Mouse (Mus musculus): ENCODE measurements around the gene Kera. TPM values are rescaled to one million over a fixed set of nuclear protein-coding genes. Genes with fewer than 3 reads are reported as not detected.

Gene Kera
- polyA plus RNA-seq, 1 experiment, result not detected

DNA sequence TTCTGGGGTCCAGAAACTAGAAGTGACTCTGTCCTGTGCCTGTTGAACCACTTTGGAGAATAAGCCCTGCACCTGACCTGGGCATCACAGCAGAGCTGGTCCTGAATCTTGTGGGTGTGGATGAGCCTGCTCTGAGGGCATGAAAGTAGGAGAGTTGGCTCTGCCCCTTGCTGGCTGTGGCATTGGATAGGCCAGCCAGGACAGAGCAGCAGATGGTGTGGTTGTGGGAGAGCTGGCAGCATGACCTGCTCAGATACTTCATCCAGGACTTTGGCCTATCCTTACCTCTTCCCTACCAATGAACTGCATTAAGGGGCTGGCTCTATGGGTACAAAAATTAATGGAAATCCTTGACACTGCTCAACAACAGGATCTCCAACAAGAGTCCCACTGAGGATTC lies 3.4 kb upstream of the Kera start:
- no peak overlapping the region for H3ac ChIP-seq (ENCODE audit: control insufficient read depth, insufficient read length, low read depth)
- H3K36me3 ChIP-seq (ENCODE audit: control insufficient read depth, insufficient read depth), result no peaks in the 10 kb centered on the region
- TF ChIP-seq MYOD1 (IDR thresholded peaks at IDR 0.05; ENCODE audit: control insufficient read depth, insufficient read length, low read depth) (no peak), CEBPB (IDR thresholded peaks at IDR 0.05; ENCODE audit: low read depth) (no peak), MAX (IDR thresholded peaks at IDR 0.05) (no peak), FOSL1 (IDR thresholded peaks at IDR 0.05; ENCODE audit: insufficient read depth, low read length, poor library complexity, severe bottlenecking) (no peak), CTCF (IDR thresholded peaks at IDR 0.05; ENCODE audit: control insufficient read depth, insufficient read depth, insufficient read length) (no peak), MYOG (IDR thresholded peaks at IDR 0.05; ENCODE audit: control insufficient read depth, extremely low read depth, insufficient read length) (no peak), USF1 (IDR thresholded peaks at IDR 0.05; ENCODE audit: low read depth) (no peak)
- H3K79me3 ChIP-seq (ENCODE audit: low read depth), result no peaks in the 10 kb centered on the region
- H3K79me2 ChIP-seq (ENCODE audit: control insufficient read depth, insufficient read depth), result no peaks in the 10 kb centered on the region
- H3K27me3 ChIP-seq (ENCODE audit: control insufficient read depth, insufficient read depth, insufficient read length), result no peaks in the 10 kb centered on the region
- H3K4me3 ChIP-seq (ENCODE audit: insufficient read depth, poor library complexity, severe bottlenecking), result no peak overlapping the region

DNA sequence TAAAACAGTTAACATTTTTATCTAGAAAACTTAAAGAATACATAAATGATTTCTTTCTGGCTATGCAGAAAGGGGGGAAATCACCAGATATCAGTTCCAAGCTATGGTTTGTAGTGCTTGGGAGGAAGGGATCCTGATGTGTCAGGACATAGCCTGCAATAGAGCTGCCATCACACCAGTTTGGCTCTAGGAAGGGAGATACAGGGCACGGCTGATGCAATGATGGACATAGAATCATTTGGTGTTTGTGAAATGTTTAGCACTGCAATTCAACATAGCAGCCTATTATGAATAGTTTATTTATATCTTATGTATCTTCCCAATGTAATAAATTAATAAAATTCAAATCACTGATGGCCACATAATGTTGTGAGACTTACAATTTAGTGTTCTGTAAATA lies 15.6 kb downstream of the Kera start:
- H3ac ChIP-seq (ENCODE audit: control insufficient read depth, insufficient read length, low read depth), result no peak overlapping the region
- no peak for TF ChIP-seq FOSL1 (IDR thresholded peaks at IDR 0.05; ENCODE audit: insufficient read depth, low read length, poor library complexity, severe bottlenecking)
- TF ChIP-seq CEBPB (IDR thresholded peaks at IDR 0.05; ENCODE audit: low read depth), result no peak
- TF ChIP-seq MAX (IDR thresholded peaks at IDR 0.05), result no peak
- TF ChIP-seq USF1 (IDR thresholded peaks at IDR 0.05; ENCODE audit: low read depth), result no peak
- no peak for TF ChIP-seq MYOG (IDR thresholded peaks at IDR 0.05; ENCODE audit: control insufficient read depth, extremely low read depth, insufficient read length)
- TF ChIP-seq CTCF (IDR thresholded peaks at IDR 0.05; ENCODE audit: control insufficient read depth, insufficient read depth, insufficient read length), result no peak
- no peaks in the 10 kb centered on the region for H3K27me3 ChIP-seq (ENCODE audit: control insufficient read depth, insufficient read depth, insufficient read length)
- no peaks in the 10 kb centered on the region for H3K36me3 ChIP-seq (ENCODE audit: control insufficient read depth, insufficient read depth)
- H3K79me3 ChIP-seq (ENCODE audit: low read depth), result no peaks in the 10 kb centered on the region
- no peak overlapping the region for H3K4me3 ChIP-seq (ENCODE audit: insufficient read depth, poor library complexity, severe bottlenecking)
- no peaks in the 10 kb centered on the region for H3K79me2 ChIP-seq (ENCODE audit: control insufficient read depth, insufficient read depth)

DNA sequence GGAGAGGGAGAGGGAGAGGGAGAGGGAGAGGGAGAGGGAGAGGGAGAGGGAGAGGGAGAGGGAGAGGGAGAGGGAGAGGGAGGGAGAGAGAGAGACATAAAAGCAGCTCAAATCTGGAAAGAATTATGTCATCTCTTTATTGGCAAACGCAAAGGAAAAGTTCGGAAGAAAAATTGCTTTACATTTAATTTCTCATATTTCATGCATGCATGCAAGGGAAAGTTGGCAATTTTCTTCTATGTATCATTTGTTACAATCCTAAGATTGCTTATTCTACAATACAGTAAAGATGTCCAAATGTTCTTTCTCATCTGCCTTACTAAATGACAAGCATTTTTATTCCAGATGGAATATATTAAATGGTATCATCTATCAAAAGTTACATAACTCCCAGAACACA lies 17.7 kb downstream of the Kera start:
- H3K79me2 ChIP-seq (ENCODE audit: control insufficient read depth, insufficient read depth), result no peaks in the 10 kb centered on the region
- H3K4me3 ChIP-seq (ENCODE audit: insufficient read depth, poor library complexity, severe bottlenecking), result no peak overlapping the region
- H3K27me3 ChIP-seq (ENCODE audit: control insufficient read depth, insufficient read depth, insufficient read length), result no peaks in the 10 kb centered on the region
- no peaks in the 10 kb centered on the region for H3K79me3 ChIP-seq (ENCODE audit: low read depth)
- no peak overlapping the region for H3ac ChIP-seq (ENCODE audit: control insufficient read depth, insufficient read length, low read depth)
- TF ChIP-seq CTCF (IDR thresholded peaks at IDR 0.05; ENCODE audit: control insufficient read depth, insufficient read depth, insufficient read length), result no peak
- TF ChIP-seq USF1 (IDR thresholded peaks at IDR 0.05; ENCODE audit: low read depth), result no peak
- TF ChIP-seq MYOD1 (IDR thresholded peaks at IDR 0.05; ENCODE audit: control insufficient read depth, insufficient read length, low read depth), result no peak
- TF ChIP-seq FOSL1 (IDR thresholded peaks at IDR 0.05; ENCODE audit: insufficient read depth, low read length, poor library complexity, severe bottlenecking), result no peak
- no peak for TF ChIP-seq CEBPB (IDR thresholded peaks at IDR 0.05; ENCODE audit: low read depth)
- TF ChIP-seq MYOG (IDR thresholded peaks at IDR 0.05; ENCODE audit: control insufficient read depth, extremely low read depth, insufficient read length), result no peak
- TF ChIP-seq MAX (IDR thresholded peaks at IDR 0.05), result no peak
- no peaks in the 10 kb centered on the region for H3K36me3 ChIP-seq (ENCODE audit: control insufficient read depth, insufficient read depth)

DNA sequence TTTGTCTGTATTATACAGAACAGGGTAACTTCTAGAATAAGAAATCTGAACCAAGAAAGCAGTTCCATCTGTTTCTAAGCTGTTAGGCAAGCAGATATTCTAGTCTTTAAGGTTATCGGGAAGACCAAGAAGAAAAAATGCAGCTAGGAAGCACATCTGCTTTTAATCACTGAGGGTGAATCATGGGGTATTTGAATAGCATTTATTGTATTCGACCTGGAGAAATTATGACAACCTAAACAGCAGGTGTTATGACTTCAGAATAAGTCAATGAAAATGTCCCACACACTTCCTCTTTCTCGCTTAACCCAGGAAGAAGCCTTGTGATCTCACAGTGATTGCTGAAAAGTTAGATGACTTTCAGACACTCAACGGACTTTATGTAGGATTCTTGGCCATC lies 18.4 kb downstream of the Kera start:
- Histone ChIP-seq H3K27me3 (ENCODE audit: control insufficient read depth, insufficient read depth, insufficient read length) (no peaks in the 10 kb centered on the region), H3K79me2 (ENCODE audit: control insufficient read depth, insufficient read depth) (no peaks in the 10 kb centered on the region), H3ac (ENCODE audit: control insufficient read depth, insufficient read length, low read depth) (no peak overlapping the region), H3K79me3 (ENCODE audit: low read depth) (no peaks in the 10 kb centered on the region), H3K4me3 (ENCODE audit: insufficient read depth, poor library complexity, severe bottlenecking) (no peak overlapping the region), H3K36me3 (ENCODE audit: control insufficient read depth, insufficient read depth) (no peaks in the 10 kb centered on the region)
- TF ChIP-seq CTCF (IDR thresholded peaks at IDR 0.05; ENCODE audit: control insufficient read depth, insufficient read depth, insufficient read length), result no peak
- TF ChIP-seq MYOD1 (IDR thresholded peaks at IDR 0.05; ENCODE audit: control insufficient read depth, insufficient read length, low read depth), result peak; percentile 73
- no peak for TF ChIP-seq MYOG (IDR thresholded peaks at IDR 0.05; ENCODE audit: control insufficient read depth, extremely low read depth, insufficient read length)
- no peak for TF ChIP-seq USF1 (IDR thresholded peaks at IDR 0.05; ENCODE audit: low read depth)
- no peak for TF ChIP-seq CEBPB (IDR thresholded peaks at IDR 0.05; ENCODE audit: low read depth)
- TF ChIP-seq MAX (IDR thresholded peaks at IDR 0.05), result no peak
- TF ChIP-seq FOSL1 (IDR thresholded peaks at IDR 0.05; ENCODE audit: insufficient read depth, low read length, poor library complexity, severe bottlenecking), result no peak

DNA sequence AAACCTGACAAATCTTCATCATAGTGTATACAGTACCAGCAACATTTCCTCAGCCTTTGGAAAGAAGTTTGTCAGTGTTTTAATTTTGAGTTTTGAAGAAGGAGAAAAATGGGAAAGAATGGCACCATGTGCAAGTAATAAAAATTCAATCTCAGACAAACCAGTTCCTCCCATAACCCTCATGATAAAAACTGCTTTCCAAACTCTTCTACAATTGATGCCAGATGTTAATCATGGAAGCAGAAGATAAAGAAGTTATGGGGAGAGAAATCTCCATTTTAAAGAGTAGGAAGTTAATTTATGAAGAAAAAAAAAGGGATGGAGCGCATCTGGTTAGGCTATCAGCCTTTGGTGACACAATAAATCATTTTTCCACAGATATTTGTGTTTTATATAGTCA lies 19.9 kb downstream of the Kera start:
- H3K79me3 ChIP-seq (ENCODE audit: low read depth), result no peaks in the 10 kb centered on the region
- no peak overlapping the region for H3K4me3 ChIP-seq (ENCODE audit: insufficient read depth, poor library complexity, severe bottlenecking)
- no peaks in the 10 kb centered on the region for H3K36me3 ChIP-seq (ENCODE audit: control insufficient read depth, insufficient read depth)
- no peaks in the 10 kb centered on the region for H3K27me3 ChIP-seq (ENCODE audit: control insufficient read depth, insufficient read depth, insufficient read length)
- H3ac ChIP-seq (ENCODE audit: control insufficient read depth, insufficient read length, low read depth), result no peak overlapping the region
- no peaks in the 10 kb centered on the region for H3K79me2 ChIP-seq (ENCODE audit: control insufficient read depth, insufficient read depth)
- no peak for TF ChIP-seq CTCF (IDR thresholded peaks at IDR 0.05; ENCODE audit: control insufficient read depth, insufficient read depth, insufficient read length)
- TF ChIP-seq MAX (IDR thresholded peaks at IDR 0.05), result no peak
- no peak for TF ChIP-seq MYOD1 (IDR thresholded peaks at IDR 0.05; ENCODE audit: control insufficient read depth, insufficient read length, low read depth)
- no peak for TF ChIP-seq USF1 (IDR thresholded peaks at IDR 0.05; ENCODE audit: low read depth)
- TF ChIP-seq MYOG (IDR thresholded peaks at IDR 0.05; ENCODE audit: control insufficient read depth, extremely low read depth, insufficient read length), result no peak
- no peak for TF ChIP-seq CEBPB (IDR thresholded peaks at IDR 0.05; ENCODE audit: low read depth)
- no peak for TF ChIP-seq FOSL1 (IDR thresholded peaks at IDR 0.05; ENCODE audit: insufficient read depth, low read length, poor library complexity, severe bottlenecking)

DNA sequence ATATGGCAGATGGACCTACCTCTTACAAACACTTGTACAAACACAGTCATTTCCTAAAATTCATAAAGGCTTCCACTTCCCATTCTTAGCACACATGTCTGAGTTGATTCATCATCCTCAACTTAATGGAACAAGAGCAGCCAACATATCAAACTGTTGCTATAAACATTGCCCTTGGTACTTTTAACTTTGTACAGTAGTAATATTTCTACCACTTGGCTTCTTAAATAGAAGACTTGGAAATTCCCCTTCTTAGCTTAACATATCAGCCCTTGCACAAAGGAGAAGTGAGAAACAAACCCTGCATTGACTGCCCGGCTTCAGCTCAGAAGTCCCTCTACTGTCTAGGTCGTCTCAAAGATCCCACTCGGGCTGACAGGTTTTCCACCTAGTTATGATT lies 24.4 kb downstream of the Kera start:
- no peak overlapping the region for H3K4me3 ChIP-seq (ENCODE audit: insufficient read depth, poor library complexity, severe bottlenecking)
- no peaks in the 10 kb centered on the region for H3K79me2 ChIP-seq (ENCODE audit: control insufficient read depth, insufficient read depth)
- H3K36me3 ChIP-seq (ENCODE audit: control insufficient read depth, insufficient read depth), result no peaks in the 10 kb centered on the region
- no peak overlapping the region for H3ac ChIP-seq (ENCODE audit: control insufficient read depth, insufficient read length, low read depth)
- no peaks in the 10 kb centered on the region for H3K27me3 ChIP-seq (ENCODE audit: control insufficient read depth, insufficient read depth, insufficient read length)
- no peak for TF ChIP-seq MYOG (IDR thresholded peaks at IDR 0.05; ENCODE audit: control insufficient read depth, extremely low read depth, insufficient read length)
- no peaks in the 10 kb centered on the region for H3K79me3 ChIP-seq (ENCODE audit: low read depth)
